Mouse (Mus musculus) brain, embryonic 18.5 days (tissue): ENCODE results near the gene Fgd3.

Experiments used
- DNase-seq: peaks from one replicate; pipeline ENCODE4 v3.0.0-alpha.2; 2012; ENCODE audit warnings: low read depth, low spot score

Gene Fgd3

DNA sequence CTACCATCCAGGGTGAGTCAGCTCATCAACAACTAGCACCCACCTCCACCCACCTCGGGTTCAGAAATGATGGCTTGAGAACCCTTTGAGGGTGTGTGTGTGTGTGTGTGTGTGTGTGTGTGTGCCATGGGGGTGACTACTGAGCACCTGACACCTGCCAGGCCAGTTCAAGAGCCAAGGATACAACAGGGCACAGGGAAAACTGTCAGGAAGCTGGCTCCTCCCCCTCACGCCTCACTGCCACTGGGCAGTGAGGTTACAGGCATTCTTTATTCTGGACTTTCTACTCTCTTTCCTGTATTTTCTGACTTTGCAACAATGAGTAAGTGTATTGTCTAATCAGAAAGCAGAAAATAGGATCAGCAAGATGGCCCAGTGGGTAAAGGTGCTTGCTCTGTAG lies 70.5 kb downstream of the Fgd3 start:
- DNase-seq = no peak

DNA sequence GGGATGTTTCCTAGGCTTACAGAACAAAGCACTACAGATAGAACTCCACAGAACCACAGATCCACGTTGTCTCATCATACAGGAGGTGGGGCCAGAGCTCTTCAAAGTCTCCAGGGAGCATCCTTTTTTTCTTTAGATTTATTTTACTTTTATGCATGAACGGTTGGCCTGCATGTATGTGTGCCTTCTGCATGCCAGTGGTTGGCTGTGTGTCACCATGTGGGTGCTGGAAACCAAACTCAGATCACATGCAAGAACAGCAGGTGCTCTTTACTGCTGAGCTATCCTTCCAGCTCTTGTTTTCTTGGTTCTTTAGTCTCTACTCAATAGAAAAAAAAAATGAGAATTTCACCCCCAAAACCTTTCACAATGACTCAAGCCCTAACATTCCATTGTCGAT lies 71.2 kb downstream of the Fgd3 start:
- DNase-seq = no peak

DNA sequence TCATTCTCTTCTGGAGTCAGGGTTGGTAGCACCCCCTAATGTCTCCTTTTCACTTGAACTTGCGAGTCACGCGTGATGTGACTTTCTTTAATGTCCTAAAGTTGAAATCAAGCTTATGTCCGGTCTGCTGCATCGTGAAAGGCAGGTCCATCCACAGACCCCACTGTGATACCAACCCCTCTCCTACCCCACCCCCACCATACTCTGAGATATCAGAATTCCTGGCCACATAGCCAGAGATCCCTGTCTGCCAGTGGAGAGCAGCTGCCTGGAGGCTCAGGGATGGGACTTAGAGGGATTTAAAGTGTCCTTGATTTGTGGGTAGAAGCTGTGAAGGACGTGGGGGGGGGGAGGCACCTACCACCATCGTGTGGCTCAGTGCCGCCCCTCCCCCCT lies 71.6 kb downstream of the Fgd3 start, which contains the start of gene Susd3:
Gene Susd3, minus strand, starts transcription at position 240 of the 396 bp plus-strand sequence.
- no peak for DNase-seq

DNA sequence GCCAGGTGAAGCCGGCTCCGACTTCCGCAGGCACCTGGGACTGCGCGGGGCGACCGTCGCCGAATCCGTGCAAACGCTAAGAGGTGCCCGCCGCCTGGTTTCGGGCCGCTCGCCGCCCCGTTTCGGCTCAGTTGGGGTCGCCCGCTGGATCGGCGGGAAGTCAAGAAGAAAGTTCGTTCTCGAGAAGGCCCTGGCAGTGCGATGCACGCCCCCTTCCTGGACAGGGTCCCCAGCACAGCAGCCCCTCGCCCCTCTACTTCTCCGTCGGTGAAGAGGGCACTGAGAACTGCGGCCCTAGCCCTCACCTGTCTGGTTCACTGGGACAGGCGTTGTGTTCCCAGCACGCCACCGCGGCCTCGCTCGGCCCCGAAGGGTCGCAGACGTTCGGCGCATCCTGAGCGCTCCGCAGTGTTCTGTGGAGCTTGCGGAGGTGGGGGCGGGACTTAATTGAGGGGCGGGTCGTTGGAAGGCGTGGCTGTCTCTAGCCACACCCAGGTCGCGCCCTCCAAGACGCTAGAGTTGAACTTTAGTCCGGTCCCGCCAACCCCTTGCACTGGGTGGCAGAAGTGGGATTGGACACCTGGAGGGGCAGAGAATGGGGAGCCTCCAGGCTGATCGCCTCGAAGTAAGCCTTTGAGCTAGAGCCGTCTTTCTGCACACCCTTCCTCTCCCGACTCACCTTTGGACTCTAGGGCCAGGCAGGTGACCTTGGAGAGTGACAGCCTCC lies 72.2 kb downstream of the Fgd3 start:
- DNase-seq = no peak

DNA sequence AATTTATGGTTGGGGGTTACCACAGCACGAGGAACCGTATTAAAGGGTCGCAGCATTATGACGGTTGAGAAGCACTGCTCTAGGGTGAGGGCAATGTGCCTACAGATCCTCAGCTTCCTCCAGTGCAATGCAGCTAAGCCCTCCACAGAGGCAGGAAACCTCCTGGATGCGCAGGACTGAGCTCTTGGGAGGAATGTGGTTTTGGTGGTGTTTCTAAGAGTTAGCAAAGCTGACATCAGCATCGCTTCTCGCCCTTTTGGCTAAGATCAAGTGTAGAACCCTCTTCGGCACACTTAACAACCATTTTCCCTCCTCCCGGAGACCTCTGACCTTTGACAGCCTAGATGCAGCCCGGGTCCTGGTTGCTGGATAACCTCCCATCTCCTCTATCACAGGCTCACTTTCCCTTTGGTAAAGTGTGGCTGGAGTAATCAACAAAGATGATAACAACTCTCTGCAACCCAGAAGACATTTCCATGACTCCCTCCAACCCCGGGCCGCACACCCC lies 72.8 kb downstream of the Fgd3 start:
- DNase-seq = no peak

DNA sequence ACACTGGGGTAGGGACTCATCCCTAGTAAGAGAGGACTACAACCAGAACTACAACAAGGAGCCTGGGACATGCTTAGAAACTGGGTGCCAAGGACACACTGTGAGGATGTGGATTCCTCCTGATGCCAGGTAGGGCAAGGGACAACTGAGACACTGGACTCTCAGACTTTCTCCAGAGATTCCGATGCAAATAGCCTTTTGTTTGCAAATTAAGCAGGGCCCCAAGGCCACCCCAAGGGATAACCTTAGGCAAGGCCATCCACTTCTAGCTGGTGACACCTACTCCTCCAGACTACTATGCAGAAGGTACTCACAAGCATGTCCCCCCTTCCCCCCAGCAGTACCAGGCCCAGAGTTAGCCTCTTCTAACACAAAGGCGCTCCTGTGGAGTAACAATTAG lies 73.5 kb downstream of the Fgd3 start:
- DNase-seq = no peak

DNA sequence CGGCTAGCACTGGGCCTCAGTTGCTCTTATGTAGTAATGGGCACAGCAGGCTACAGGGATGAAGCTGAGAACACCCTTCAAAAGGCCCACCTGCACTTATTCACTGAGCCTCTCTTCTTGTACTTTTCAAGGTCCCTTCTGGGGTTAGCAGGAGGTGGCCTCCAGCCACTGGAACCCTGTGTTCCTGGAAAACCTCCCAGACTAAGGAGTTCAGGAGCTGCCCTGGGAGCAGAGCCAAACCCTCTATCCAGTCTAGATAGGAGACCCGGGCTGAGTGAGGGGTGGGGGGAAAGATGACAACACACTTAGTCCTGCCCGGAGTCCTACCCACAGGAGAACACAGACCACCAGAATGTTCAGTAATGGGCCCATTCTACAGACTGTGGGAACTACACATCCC lies 74.1 kb downstream of the Fgd3 start:
- DNase-seq = no peak

DNA sequence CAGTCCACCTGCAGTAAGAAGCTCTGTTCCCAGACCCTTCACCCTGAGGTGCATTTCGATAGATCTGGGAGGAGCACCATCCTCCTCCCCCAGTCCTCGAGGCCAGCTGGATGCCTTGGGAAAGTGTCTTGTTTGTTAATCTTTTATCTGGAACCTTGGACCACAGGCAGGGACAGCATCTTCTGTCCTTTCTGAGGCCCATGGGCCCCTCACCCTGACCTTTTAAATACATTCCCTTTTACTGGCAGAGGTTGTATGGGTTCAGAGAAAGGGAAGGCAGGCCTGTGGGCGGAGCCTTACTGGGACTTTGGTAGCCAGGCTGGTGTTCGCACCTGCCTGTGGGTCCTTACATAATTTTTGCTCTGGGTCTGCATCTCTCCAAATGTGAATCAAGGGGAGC lies 74.9 kb downstream of the Fgd3 start:
- no peak for DNase-seq

DNA sequence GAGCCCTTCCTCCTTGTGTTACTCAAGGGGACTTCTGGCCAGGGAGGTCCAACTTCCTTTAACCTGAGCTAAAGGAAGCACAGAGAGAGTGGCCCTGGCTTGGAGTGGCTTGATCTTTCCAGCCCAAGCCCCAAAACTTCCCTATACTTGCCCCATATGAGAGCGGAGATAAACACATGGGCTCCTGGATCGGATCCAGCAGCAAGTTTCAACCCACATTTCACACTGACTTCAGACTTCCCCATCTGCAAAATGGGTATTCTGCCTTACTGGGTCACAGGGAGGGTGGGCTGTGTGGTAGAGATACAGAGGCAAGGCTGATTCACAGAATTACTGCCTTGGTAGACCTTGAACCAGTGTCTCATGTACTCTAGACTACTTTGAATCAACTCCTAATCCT lies 76.6 kb downstream of the Fgd3 start:
- DNase-seq = no peak

DNA sequence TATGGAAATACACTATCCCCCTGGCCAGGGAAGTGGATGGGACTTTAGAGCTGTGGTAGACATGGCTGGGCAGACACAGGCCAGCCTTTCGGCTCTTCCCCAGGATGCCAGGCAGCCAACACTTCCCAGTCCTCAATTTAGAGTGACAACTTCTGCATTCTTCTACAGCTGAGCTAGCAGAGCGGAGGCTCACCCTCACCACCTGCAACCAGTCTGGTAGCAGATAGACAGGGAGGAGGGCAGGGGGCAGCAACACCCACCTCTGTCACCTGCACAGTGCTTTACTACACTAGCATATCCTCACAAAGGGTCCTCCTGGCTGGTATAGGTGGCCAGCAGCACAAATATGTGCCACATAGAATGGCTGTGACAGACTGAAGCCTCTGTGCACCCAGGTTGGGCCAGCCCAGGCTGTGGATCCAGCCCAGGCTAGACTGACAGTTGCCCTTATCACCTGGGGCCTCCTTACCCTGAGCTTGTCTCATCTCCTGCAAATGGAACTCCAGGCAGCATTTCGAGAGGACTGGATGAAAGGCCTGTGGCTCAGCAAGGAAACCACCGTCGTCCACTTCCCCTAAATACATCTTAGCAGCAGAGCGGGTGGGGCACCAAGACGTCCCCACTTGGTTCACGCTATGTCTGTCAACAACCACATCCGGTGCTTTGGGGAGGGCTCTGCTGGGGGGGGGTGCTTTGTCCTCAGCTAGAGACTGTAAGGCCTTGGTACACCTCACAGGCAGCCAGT lies 77.6 kb downstream of the Fgd3 start:
- no peak for DNase-seq

DNA sequence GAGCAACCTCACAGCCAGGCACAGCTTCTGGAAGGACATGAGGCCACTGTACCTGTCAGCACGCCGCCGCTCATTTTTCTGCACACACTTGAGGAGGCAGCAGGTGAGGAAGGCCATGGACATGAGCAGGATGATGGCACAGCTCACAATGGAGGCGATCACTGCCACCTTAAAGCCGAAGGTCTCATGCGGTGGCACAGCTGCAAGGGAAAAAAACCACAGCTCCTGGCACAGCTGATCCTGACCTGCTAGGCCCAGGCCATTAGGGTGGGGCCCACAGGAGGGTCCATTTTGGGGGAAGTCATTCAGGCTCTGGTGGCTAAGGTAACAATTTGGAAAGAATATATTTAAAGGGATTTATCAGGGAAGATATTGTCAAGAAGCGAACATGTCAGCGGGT lies 81.4 kb downstream of the Fgd3 start:
- DNase-seq = no peak

DNA sequence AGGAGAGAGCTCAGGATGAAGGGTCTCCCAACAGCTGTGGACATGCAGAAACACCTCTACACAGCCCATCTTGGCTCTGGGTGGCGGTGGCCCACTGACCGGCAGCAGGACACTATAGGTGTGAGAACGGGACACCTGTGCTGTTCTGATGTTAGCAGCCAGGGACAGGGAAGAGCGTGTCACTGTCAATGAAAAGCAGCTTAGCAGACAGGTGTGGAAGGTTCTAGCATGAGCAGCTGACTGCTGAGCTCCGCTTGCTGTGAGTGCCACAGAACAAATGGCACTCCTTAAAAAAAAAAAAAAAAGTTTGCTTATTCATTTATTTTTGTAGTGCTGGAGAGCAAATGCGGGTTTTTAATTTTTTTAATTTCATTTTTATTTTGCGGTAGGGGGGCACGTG lies 82.5 kb downstream of the Fgd3 start:
- no peak for DNase-seq

DNA sequence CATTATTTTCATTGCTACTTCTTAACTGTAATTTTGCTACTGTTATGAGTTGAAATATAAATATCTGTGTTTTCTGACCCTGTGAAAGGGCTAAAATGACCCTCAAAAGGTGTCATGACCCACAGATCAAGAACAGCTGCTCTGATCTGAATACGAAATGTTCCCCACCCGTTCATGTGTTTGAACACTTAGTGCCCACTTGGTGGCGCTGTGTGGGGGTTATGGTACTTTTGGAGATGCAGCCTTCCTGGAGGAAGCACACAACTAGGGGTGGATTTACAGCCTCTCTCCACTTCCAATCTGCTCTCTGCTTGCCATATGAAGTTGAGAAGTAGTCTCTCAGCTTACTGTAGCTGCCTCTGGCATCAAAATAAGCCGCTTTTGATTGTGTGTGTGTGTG lies 85.4 kb downstream of the Fgd3 start:
- DNase-seq = no peak

DNA sequence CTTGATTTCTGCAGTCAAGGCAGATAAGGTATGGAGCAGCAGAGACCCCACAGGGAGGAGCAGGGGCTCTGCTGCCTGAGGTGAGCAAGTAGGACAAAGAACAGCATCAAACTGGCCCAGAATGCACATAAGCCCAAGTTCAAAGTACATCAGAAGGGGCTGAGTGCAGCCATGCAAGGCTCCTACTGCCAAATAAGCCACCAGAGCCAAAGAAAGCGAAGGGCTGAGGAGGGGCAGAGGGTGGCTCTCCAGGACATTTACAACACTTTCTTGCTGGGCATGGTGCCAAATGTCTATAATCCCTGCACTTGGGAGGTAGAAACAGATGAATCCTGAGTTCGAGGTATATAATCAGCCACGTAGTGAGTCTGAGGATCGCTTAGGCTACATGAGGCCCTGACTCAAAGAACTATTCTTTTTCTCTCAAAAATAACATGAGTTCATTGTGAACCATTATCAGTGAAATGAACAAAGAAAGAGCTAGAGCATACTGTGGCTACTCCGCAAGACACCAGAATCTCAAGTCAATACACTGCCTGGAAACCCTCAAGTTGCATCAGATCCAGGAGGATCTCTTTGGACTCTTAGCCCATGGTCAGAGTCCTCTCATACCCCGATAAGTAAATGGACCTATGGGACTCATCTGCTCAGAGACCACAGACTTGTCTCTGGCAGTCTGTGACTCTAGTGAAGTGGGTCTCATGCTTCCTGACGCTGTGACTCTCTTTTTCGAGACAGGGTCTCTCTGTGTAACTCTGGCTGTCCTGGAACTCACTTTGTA lies 86.1 kb downstream of the Fgd3 start:
- no peak for DNase-seq

DNA sequence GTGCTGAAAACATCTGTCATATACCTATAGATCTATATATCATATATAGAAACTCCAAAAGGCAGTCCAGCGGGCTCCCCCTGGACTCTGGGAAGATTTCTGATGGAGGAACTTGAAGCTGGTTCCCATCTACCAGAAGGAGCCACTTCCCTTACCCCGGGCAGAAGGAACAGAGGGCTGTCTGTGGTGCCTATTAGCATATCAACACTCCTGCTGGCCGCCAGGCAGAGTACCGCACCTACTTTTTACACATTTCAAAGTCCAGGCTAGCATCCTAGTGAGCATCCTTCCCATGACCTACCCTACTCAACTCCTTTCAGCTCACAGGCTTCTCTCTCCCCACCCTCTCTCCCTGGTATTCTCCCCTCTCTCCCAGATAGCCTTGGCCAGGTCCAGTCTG lies 94.5 kb downstream of the Fgd3 start:
- DNase-seq = no peak

DNA sequence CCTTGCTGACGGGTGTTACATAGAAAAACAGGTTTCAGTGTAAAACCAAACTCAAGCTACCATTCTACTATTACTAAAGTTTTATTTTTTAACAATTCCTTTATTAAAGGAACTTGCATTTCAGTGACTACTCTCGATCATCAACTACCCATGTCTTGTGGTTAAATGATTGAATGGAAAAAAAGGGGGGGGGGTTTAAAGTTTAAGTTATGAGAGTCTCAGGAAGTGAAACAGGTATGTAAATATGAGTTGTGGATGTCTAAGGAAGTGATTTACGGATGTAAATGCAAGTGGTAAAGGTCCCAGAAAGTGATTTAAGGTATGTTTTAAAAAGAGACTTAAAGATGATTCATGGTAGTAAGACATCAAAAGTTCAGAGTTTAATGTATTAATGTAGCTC lies 95.0 kb downstream of the Fgd3 start:
- no peak for DNase-seq

DNA sequence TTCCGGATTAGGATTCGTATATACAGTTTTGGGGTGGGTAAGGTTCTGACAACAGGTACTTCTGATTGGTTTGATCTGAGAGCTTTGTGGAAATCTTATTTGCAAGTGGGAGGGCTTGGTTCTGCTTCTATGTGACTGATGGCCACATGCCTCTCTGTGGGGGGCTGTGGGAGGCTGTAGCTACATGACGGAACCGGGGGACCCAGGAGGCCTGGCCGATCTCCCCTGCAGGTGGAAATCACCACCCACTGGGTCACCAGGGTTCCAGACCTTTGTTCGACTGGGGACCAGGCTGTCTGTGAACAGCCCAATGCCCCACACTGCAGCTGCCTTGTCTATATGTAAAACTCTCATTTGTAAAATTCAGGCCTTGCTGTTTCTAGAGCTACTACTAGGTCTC lies 95.4 kb downstream of the Fgd3 start:
- DNase-seq = no peak

DNA sequence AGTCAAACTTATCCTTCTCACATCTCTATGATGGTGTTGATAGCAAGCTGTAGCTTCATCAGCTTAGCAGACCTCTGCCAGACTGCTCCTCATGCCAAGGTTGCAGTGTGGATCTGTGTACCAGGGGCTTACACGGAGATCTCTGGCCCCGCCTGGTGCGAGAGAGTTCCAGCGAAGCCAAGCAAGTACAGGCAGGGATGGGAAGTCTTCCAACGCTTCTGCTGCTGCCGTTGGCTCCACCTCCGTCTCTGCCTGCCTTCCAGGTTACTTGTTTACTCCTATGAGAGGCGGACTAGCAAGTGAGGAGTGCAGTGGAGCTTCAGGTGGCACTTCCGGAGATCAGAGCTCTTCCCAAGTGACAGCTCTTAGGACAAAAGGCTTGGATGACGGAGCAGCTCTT lies 95.8 kb downstream of the Fgd3 start:
- no peak for DNase-seq

DNA sequence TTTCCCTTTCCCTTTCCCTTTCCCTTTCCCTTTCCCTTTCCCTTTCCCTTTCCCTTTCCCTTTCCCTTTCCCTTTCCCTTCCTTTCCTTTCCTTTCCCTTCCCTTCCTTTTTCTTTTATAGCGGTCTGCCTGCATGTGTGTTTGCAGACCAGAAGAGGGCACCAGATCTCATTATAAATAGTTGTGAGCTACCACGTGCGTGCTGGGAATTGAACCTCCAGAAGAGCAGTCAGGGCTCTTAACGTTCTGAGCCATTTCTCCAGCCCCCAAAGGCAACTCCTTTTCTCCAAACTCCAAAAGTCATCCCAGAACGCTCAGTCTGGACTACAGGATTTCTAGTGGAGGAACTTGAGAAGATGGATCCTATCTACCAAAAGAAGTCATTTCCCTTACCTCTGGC lies 99.2 kb downstream of the Fgd3 start:
- no peak for DNase-seq

DNA sequence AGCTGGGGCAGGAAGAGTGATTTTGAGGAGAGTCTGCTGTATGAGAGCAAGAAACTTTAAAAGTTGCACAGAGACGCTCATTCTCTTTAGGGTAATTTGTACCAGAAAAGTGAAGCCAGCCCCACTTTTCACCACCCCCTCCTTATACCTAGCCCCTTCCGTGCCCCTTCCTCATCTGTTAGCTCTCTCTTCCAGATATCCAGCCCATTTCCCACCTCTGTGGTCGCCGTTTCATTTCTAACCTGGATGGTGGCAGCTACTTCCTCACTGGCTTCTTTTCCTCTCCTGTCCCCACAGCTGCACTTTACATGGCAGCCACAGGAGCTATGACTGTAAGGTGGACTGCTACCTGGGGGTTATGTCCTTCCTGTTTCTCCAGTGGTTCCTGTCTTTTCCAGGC lies 100.7 kb downstream of the Fgd3 start:
- no peak for DNase-seq

DNA sequence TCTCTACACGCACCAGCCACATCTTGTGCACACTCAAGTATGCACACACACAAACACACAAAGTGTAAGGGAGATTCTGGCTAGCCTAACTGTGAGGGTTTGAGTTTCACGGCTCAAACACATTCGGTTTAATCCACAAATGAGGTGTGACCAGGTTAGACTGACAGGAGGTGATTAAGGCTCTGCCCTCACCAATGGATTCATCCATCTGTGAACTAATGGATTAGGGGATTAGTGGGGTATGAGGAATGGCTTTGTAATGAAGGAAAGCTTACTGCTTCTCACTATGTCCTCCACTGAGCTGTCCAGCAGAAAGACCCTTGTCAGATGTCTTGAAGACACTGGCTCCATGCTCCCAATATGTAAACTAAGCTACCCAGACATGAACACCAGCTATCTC lies 101.5 kb downstream of the Fgd3 start:
- no peak for DNase-seq

DNA sequence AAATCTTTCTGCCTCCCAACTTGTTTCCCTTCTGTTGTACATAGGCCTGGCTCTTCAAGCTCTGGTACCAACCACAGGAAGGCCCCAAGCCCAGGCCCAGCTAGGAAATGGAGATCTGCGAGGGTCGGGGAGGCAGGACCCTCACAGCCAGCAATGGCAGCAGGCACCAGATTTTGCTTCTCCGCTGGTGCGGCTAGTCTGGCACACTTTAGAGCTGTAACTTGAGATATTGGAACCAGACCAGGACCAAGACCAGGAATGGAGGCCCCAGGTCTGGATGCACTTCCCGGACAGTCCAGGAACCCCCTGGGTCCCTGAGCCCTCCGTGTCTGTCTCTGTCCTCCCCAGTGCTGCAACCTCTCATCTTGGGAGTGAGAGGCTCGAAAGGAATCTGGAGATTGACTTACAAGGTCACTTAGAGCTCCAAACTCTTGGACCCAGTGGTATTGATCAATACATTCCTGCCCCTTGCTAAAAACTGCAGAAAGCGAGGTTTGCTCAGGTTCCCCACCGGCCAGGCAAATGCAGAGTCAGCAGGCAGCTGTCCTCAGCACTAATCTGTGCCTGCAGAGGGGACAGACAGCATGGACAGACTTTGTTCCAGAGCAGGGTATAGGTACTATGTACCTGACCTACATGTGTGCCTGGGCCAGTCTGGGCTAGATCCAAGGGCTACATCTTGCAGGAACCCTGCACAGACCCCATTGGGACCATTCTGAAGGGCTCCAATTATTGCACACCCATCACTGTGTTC lies 103.1 kb downstream of the Fgd3 start:
- no peak for DNase-seq
